Mouse (Mus musculus): ENCODE data around the gene Qars. TPM values are rescaled to one million over a fixed set of nuclear protein-coding genes. Genes with fewer than 3 reads are reported as not detected.

The Qars gene
- 18.6 and 69.2 TPM in 2 replicates for total RNA-seq (2015; ENCODE audit: low replicate concordance)
- total RNA-seq (2017; ENCODE audit: low replicate concordance), result 54.2 and 64.6 TPM in 2 replicates

DNA sequence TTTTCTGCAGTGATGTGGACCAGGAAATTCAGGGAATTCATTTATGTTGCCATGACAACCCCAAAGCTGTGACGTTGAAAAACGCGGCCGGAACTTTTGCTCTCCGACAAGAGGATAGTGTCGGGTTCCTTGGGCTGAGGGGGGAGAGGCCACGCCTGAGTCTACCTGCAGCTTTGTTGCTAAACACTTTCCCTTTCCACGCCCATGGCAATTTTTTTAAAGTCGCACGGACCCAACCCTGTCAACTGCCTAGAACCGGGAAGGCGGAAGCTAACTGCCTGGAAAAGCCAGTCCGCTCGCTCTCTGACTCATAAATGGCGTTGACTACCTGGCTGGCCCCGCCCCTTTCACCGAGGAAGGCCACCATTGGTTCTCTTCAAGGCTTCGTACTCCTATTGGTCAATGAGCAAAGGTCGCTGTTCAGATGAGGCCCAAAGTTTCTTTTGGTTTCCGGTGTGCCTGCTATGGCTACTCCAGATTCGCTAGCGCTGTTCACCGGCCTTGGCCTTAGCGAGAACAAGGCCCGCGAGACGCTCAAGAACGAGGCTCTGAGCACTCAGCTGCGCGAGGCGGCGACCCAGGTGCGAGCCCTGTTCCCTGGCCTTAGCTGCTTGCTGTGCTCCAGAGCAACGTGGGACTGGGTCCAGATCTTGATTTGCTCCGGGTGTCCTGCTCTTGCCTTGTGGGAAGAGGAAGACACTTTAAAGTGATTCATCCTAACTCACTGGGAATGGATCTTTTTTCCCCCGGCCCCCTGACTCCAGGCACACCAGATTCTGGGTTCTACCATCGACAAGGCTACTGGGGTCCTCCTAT lies at the start of gene Qars:
Gene Qars (plus strand): TSS at position 88 of the 816 bp plus-strand sequence.
- ATAC-seq (replicated peaks; ENCODE audit: low FRiP score, poor library complexity, severe bottlenecking), result peak; percentile 97

- peak; percentile 15; the same call in 1 of the 2 replicates for ATAC-seq (replicated peaks; ENCODE audit: low FRiP score, poor library complexity, severe bottlenecking)
These were observed 47.6 kb upstream of the Qars start for GRCm38 (mm10) chr9:108459939-108460318.

GRCm38 (mm10) chr9:108460319-108461178 lies 47.0 kb upstream of the Qars start, which contains the start of gene Ccdc71:
Ccdc71 (plus strand) TSS chr9:108460527.
- peak; percentile 83 for ATAC-seq (replicated peaks; ENCODE audit: low FRiP score, poor library complexity, severe bottlenecking)

GRCm38 (mm10) chr9:108461181-108461631 lies 46.3 kb upstream of the Qars start, which contains the start of gene Klhdc8b:
Klhdc8b (minus strand) TSS chr9:108461581.
- no peak for ATAC-seq (replicated peaks; ENCODE audit: low FRiP score, poor library complexity, severe bottlenecking)

DNA sequence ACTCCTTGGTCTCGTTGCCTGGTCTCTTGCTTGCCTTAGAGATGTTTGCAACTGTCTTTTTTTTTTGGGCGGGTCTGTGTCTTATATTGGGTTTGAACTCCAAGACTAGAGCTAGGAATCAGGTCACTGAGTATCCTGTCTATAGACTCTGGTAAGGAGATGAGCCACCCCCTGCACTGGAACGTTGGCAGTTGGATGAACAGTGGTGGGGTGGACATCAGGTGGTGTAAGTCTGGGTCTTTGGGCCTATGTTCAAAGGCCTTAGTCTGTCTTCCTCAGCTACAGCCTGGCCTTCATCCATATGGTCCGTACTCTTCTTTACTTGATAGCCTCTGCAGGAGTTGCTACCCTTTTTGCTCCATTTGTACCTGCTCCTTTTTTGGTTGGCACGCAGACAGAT lies 45.8 kb upstream of the Qars start:
- ATAC-seq (replicated peaks; ENCODE audit: low FRiP score, poor library complexity, severe bottlenecking), result no peak

GRCm38 (mm10) chr9:108462192-108462591 lies 45.3 kb upstream of the Qars start:
- no peak for ATAC-seq (replicated peaks; ENCODE audit: low FRiP score, poor library complexity, severe bottlenecking)

GRCm38 (mm10) chr9:108463713-108464112 lies 43.8 kb upstream of the Qars start:
- ATAC-seq (replicated peaks; ENCODE audit: low FRiP score, poor library complexity, severe bottlenecking), result no peak

DNA sequence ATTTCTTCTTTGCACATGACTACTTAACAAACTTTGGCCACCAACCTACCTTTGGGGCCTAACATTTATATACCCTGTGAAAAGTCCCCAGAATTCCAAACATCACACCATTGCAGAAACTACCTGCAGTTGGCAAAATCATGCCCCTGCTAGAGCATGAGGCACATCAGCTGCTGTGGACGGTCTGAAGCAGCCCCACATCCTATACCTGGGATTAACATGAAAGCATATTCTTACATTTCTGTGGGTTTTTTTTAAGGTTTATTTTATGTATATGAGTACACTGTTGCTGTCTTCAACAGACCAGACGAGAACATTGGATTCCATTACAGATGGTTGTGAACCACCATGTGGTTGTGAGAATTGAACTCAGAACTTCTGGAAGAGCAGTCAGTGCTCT lies 41.3 kb upstream of the Qars start:
- no peak for ATAC-seq (replicated peaks; ENCODE audit: low FRiP score, poor library complexity, severe bottlenecking)

DNA sequence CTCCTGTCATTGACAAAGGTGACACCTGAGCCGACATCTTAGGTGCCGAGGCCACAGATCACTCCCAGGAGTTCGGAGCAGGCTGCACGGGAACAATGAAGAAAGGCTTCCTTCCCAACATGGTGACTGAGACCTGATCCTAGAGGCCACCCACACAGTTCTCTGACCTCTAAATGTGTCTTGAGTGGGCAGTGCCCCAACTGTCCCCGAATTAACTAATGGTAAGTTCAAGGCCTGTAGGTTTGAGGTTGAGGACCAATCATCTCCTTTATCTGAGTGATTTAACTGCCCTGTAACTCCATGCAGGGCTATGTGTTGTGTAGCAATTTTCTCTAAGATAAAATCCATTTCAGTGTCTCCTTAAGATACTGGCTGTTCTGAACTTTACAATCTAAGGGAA lies 38.1 kb upstream of the Qars start:
- no peak for ATAC-seq (replicated peaks; ENCODE audit: low FRiP score, poor library complexity, severe bottlenecking)

GRCm38 (mm10) chr9:108469845-108470244 lies 37.7 kb upstream of the Qars start:
- no peak for ATAC-seq (replicated peaks; ENCODE audit: low FRiP score, poor library complexity, severe bottlenecking)

GRCm38 (mm10) chr9:108474528-108474927 lies 33.0 kb upstream of the Qars start:
- ATAC-seq (replicated peaks; ENCODE audit: low FRiP score, poor library complexity, severe bottlenecking), result peak; percentile 28; the same call in 1 of the 2 replicates

DNA sequence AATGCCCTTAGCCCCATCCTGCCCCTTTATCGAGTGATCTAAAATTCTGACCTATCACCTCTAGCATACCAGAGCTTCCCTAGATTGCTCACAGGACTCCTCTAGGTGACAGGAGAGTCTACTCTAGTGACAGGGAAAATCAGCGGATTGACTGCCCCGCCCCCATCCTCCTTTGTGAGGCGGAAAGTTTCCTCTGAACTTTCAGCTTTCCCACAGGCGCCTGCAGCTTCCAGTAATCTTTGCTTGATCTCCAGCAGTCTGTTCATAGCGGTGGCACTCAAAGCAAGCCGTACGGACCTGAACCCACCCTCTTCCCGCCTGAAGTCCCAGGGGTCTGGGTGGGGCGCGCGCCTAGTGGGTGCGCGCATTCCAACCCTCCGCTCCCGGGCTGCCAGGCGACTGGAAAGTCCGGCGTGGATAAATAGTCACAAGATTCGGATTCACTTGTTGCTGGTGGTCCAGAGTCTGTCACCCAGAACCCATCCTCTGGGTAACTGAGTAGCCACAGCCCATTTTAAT lies 28.8 kb upstream of the Qars start:
- no peak for ATAC-seq (replicated peaks; ENCODE audit: low FRiP score, poor library complexity, severe bottlenecking)

DNA sequence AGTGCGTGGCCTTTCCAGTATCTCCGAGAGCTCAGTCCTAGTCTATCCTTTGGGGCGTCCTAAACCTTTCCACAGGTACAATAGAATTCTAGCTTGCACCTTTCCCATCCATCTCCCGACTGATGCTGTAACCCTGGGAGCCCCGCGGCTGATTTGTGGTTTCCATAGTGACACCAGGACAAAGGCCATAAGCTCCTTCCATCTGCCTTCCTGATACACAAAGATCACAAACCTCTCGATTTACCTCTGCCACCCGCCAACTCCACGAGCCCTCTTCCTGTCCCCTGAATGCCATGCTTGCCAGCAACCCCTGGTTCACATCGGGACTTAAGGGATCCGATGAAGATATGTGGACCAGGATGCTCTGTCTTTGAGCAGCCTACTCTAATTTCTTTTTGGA lies 28.3 kb upstream of the Qars start:
- no peak for ATAC-seq (replicated peaks; ENCODE audit: low FRiP score, poor library complexity, severe bottlenecking)

- no peak for ATAC-seq (replicated peaks; ENCODE audit: low FRiP score, poor library complexity, severe bottlenecking)
These were observed 27.7 kb upstream of the Qars start, which contains the start of gene Lamb2 for GRCm38 (mm10) chr9:108479721-108480351. Lamb2 (plus strand) TSS chr9:108479736.

DNA sequence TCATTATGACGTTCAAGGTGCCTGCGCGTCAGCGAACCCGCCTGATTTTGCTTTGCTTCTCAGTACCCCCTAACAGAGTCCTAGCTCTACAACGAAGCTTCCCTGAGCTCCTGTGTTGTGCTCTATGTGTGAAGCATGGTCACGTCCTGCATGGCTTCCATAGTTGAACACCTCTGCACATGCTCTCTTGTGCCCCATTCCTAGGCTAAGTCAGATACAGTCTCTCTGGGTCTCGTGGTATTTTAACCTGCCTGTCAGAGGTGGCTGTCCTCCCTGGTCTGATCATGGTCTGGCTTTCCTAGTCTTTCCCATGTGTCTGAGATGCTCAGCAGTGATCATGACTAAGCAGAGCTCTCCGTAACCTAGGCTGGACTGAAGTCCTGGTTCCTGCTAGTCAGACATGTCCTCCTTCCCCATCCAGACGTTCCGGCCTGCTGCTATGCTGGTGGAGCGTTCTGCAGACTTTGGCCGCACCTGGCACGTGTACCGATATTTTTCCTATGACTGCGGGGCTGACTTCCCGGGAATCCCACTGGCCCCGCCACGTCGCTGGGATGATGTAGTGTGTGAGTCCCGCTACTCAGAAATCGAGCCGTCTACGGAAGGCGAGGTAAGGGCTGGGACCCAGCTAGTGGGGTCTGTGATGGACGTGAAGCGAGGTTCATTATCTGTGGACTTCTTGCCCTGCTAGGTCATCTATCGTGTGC lies 26.5 kb upstream of the Qars start:
- ATAC-seq (replicated peaks; ENCODE audit: low FRiP score, poor library complexity, severe bottlenecking), result no peak

DNA sequence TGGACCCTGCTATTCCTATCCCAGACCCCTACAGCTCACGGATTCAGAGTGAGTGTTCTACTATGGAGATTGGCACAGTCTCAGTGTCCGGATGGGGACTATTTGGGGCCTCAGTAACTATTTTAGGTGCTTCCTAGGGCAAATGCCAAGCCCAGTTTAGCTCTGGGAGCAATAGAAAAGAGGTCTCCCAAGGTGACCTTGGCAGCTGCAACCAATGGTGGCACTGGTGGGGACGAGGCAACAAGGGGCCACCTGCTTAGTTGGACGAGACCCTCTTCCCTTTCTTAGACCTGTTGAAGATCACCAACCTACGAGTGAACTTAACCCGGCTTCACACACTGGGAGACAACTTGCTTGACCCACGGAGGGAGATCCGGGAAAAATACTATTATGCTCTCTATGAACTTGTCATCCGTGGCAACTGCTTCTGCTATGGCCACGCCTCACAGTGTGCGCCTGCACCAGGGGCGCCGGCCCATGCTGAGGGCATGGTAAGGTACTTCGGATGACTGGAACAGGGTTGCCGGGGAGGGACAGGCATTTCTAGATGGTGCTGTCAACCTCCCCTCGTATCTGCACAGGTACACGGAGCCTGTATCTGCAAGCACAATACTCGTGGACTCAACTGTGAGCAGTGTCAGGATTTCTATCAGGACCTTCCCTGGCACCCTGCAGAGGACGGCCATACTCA lies 25.8 kb upstream of the Qars start:
- ATAC-seq (replicated peaks; ENCODE audit: low FRiP score, poor library complexity, severe bottlenecking), result no peak

GRCm38 (mm10) chr9:108483051-108483790 lies 24.3 kb upstream of the Qars start:
- no peak for ATAC-seq (replicated peaks; ENCODE audit: low FRiP score, poor library complexity, severe bottlenecking)

- ATAC-seq (replicated peaks; ENCODE audit: low FRiP score, poor library complexity, severe bottlenecking), result no peak
These were observed 23.5 kb upstream of the Qars start for GRCm38 (mm10) chr9:108484021-108484420.

All from erythroblast, adult 5-6 weeks (primary cell).